ENCODE assay signal across 8 mouse cellular contexts in the genomic region with DNA sequence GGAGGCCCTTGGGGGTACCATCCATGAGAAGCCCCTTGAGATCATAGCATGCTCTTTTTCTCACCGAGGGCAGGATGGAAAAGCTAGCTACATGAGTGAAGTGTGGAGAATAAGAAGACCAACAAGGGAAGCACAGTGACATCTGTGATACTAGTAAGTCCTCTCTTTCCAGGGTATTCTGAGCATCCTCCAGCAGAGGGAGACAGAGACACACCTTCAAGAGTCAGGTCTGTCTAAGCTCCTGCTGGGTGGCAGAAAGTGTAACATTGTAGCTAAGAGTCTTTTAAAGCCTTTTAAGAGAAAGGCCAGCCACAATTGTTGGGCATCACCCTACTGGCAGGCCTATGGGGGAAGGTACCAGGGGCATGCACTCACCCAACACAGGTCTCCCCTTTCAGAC. TPM values are rescaled to one million over a fixed set of nuclear protein-coding genes. Genes with fewer than 3 reads are reported as not detected.
DNase-seq lines count a peak whose midpoint lies in the region; TF ChIP-seq lines count a peak whose summit lies in the region.

No protein-coding gene starts in this region.

- H3K4me3 ChIP-seq in left cerebral cortex, adult 2 months: no peak overlapping the region
- H3K4me3 ChIP-seq in small intestine, adult 2 months (ENCODE audit: low read depth, low read length): no peak overlapping the region

- WGBS in small intestine, adult 2 months: 28% methylated on average over 1 of the region's 1 CpGs

- peak; percentile 43 for DNase-seq in adrenal gland, postnatal 10 days
- no peak for DNase-seq in adrenal gland, postnatal 4 days (ENCODE audit: low spot score in 2 of 2)
- peak in 1 of 2 experiments; percentile 10 for DNase-seq in left cerebral cortex, adult 2 months (ENCODE audit: extremely low spot score in 1 of 2, low spot score in 2 of 2)
- DNase-seq in left cerebral cortex, postnatal 36 days (ENCODE audit: low spot score in 2 of 2): no peak
- peak; percentile 36 for DNase-seq in c-Kit-positive CD71-negative TER-119-negative erythroid progenitor cells, embryonic 14.5 days (ENCODE audit: low read depth)
- DNase-seq in kidney, postnatal 4 days: peak; percentile 18 to 38
- DNase-seq in ovary, postnatal 14 days (ENCODE audit: low spot score): no peak

- no peaks in the 10 kb centered on the region for H3K4me1 ChIP-seq in small intestine, adult 2 months (ENCODE audit: control insufficient read depth, insufficient read depth, insufficient read length, low read length)

- no peak for TF ChIP-seq POLR2A in small intestine, adult 2 months (IDR thresholded peaks at IDR 0.05; ENCODE audit: low read depth, low read length)

- intact Hi-C loops in left cerebral cortex, adult 2 months (cut with DNase I): loop anchor here (5.0 kb wide), 1 partner anchor 420 kb away; no protein-coding TSS in a partner anchor
- intact Hi-C loops in left cerebral cortex, postnatal 36 days (cut with DNase I): no loop called here

- H3K27me3 ChIP-seq in small intestine, adult 2 months (ENCODE audit: control insufficient read depth, insufficient read depth, low read length): no peaks in the 10 kb centered on the region

- peak; percentile 45 for TF ChIP-seq CTCF in left cerebral cortex, adult 2 months (IDR thresholded peaks at IDR 0.05)
- TF ChIP-seq CTCF in small intestine, adult 2 months (IDR thresholded peaks at IDR 0.05; ENCODE audit: extremely low read depth, insufficient read length, insufficient replicate concordance, low read depth, low read length): peak; percentile 28; the same call in 1 of the 2 replicates

- no peaks in the 10 kb centered on the region for H3K36me3 ChIP-seq in small intestine, adult 2 months (ENCODE audit: control insufficient read depth, insufficient read depth, low read length)

- H3K27ac ChIP-seq in left cerebral cortex, adult 2 months: no peak overlapping the region
- H3K27ac ChIP-seq in small intestine, adult 2 months (ENCODE audit: insufficient read depth, low read depth, low read length): no peak overlapping the region

RNA-seq across cellular contexts. Expression of gene Crlf2, which starts 43.8 kb away (rescaled TPM):
- 10 to 100 TPM; 23.1 to 25.9 TPM for total RNA-seq in adrenal gland, postnatal 10 days (2021)
- total RNA-seq in adrenal gland, postnatal 4 days (2021): 10 to 100 TPM; 31.6 to 36.4 TPM
- 10 to 100 TPM; 31.5 to 37.7 TPM for total RNA-seq in left cerebral cortex, adult 2 months (2021)
- 10 to 100 TPM; 29.3 to 33.7 TPM for total RNA-seq in left cerebral cortex, postnatal 36 days (2021)
- 22.3 and 51.8 TPM in 2 replicates for polyA plus RNA-seq in small intestine, adult 2 months (2012; rRNA removed)

Comparison
In these comparisons a context has a peak if more than half of its experiments do, and no peak if none do; other contexts are left out.
1. DNase-seq: peak in adrenal gland, postnatal 10 days (single experiment), c-Kit-positive CD71-negative TER-119-negative erythroid progenitor cells, embryonic 14.5 days (single experiment) and kidney, postnatal 4 days (2 of 2); none in adrenal gland, postnatal 4 days (0 of 2), left cerebral cortex, postnatal 36 days (0 of 2) and ovary, postnatal 14 days (single experiment).